Mouse (Mus musculus) lung, adult 2 months (tissue): Measurements from ENCODE around the gene Arhgef7.

ENCODE experiments used
- CTCF ChIP-seq: fragments of 200-500 bp; IDR thresholded peaks from 2 replicates; pipeline ENCODE4 v1.5.1; 2011; ENCODE audit warnings: mild to moderate bottlenecking, low read length, control low read depth; ENCODE audit not compliant: insufficient read depth
- POLR2A ChIP-seq: fragments of 200-500 bp; IDR thresholded peaks from 2 replicates; pipeline ENCODE4 v1.6.1; 2011; ENCODE audit warnings: low read depth, mild to moderate bottlenecking, control low read depth, low read length, borderline replicate concordance; ENCODE audit errors: extremely low read depth

GRCm38 (mm10) chr8:11777201-11777600 is 49.7 kb downstream of the Arhgef7 start:
- TF ChIP-seq CTCF (no peak), POLR2A (no peak)
